Mouse (Mus musculus): ENCODE measurements around the gene Ralgapa2.

DNA sequence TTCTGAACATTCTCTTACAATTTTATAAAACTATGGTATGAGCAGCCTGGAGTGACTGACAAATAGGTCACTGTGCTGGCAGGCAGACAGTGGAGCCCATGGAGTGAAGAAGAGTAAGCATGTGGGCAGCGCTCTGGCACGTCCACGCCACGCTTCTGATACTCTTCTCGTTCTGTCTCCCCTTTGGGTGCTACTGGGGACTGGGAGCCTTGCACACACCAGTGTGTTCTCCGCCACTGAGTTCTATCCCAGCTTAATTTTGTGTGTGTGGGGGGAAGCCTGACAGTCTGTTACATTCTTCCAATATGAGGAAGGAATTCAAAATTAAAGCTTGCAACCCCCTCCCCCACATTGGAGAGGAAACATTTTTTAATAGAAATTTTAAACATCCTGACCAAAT, 221.8 kb downstream of the Ralgapa2 start:
- TF ChIP-seq CTCF (IDR thresholded peaks at IDR 0.05; ENCODE audit: low read depth) (no peak), EP300 (IDR thresholded peaks at IDR 0.05; ENCODE audit: low read depth) (no peak)

Data from heart, postnatal 0 days (tissue).